Mouse (Mus musculus): ENCODE data around the gene Ifna5.

The Ifna5 gene

DNA sequence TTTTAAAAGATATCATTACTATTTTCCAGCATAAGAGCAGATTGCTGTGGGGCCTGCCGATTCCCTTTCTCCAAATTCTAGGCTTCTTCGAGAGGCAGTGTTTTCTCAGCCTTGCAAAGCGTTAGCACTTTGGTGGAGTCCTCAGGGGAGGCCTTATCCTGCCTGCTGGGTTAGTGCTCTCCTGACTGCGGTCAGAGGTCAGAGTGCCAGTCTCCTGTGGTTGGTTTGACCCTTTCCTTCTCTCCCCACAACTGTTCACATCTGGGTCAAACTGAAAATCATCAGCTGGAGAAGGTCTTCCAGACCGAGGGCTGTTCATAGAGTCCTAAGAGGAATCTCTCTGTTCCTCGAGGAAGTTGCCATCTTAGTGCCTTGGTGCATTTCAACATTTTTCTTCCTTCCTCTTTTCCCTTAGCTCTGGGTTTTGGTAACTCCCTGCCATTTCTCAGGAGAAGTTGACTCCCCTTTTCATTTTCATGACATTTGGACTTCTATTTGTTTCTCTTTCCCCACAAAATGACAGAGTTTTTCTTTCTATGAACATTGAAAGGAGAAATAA is 29.8 kb downstream of the Ifna5 start:
- no peak for DNase-seq

DNA sequence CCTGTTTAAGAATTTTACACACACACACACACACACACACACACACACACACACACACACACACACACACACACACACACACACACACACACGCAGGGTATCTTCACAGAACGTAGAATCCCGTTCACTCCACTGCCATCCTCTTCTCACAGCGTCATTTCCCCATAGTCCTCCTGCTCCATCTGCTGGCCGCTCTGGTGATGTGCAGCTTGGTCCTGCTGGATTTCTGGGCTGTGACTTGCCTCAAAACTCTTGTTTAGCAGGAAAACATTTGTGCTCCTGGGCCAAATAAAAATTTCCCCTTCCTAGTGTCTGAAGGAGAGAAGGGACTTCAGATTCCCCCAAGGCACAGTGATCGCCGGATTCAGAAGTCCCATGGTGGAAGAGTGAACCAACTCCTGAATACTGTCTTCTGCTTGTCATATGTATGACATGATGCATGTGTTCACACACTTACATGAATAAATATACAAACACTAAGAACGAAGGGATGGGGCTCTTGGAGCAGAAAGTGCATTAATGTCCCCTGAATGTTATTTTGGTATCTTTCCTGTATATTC is 32.1 kb downstream of the Ifna5 start:
- DNase-seq: peak; percentile 83

DNA sequence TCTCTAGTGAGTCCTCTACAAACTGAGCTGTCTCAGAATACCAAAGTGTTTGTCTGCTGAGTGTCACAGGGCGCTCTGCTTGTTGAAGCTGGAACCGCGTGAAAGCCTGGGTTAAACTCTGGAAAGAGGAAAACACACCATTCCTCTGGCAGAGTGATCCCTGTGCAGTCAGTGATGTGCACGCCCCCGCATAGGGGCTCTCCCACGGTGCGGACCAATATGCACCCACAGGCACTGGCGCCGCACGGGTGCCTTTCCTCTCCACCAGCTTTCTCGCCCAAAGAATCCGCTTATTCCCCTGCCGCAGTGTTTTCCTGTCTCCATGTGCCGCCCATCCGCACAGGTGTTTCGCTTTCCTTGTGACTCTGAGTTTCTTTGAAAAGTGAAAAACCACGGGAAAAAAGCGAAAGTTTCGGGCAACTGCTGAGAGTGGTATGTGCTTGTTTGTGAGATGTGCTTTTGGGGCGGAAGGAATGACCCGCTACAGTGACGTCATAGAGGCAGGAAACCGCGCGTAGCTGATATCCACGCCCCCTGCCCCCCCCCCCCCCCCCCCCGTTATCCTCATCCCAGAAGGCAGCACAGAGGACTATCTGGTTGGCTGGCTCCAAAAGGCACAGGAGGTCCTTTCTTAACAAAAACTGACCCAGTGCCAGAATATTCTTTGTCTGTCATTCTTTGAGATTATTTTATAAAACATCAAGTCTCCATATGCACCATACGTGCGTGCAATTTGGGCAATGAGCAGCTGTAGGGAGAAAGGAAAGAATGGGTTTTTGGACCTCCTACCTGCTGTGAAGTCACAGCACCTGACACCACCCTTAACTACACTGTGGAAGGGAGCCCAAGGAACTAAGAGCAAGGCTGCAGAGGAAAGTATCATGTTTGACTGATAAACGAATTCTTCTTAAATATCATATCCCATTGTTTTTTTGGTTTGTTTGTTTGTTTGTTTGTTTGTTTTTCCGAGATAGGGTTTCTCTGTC is 32.9 kb downstream of the Ifna5 start:
- peak; percentile 71 for DNase-seq

DNA sequence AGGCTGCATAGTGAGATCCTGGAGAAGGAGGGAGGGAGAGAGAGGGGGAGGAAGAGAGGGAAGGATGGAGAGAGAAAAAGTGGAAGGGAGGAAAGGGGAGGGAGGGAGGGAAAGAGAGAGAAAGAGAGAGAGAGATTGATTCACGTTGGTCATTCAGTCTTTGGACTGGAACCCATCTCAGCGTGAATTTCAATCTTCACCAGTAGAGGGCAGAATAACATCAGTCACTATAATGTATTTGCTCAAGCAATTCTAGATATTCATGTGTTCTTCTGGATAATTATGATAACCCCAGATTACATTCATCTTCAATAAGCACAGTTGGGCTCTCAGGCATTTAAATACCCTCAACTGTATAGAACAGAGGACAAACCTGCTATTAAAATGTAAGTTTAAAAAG is 37.4 kb downstream of the Ifna5 start:
- DNase-seq: peak; percentile 72

DNA sequence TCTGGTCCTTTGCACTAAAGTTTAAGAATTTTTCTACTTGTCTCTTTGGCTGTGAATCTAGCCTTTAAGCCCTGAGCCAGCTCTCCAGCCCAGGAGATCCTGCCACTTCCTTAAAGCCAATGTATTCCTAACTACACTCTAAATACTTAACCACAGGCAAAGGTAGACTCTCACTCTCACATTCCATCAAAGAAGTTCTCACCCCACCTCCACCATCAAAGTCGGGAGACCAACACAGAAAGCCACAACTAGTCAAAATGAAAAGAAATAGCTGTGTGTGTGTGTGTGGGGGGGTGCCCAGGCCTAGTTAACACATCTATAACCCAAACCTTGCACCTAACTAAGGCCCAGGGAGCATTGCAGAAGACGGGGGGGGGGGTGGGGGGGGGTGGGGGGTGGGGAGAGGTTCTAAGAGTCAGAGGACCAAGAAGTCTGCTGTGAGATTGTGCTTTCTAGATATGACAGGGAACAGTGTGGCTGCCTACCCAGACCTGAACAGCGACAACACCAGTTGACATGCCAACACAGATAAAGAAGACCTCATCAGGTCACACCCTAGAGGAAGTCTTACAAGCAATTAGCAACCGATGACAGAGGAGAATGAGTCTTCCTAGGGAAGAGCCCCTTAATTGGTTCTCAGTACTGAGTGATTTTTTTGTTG is 40.2 kb downstream of the Ifna5 start:
- DNase-seq: no peak

DNA sequence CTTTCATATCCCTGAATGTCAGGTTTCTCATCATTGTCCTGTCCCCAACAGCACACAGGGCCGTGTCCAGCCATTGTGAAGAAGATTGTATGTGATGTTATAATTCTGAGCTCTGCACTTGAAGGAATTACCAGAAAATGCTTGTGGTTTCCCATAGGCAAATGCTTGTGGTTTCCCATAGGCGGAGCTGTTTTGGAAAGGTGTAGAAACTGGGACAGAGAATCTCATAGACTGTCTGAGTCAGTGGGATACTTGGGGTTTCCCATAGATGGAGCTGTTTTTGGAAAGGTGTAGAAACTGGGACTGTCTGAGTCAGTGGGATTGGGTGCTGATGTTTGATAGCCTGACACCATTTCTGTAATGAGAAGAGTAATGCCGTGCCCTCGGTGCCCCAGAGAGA is 41.2 kb downstream of the Ifna5 start:
- DNase-seq: no peak

DNA sequence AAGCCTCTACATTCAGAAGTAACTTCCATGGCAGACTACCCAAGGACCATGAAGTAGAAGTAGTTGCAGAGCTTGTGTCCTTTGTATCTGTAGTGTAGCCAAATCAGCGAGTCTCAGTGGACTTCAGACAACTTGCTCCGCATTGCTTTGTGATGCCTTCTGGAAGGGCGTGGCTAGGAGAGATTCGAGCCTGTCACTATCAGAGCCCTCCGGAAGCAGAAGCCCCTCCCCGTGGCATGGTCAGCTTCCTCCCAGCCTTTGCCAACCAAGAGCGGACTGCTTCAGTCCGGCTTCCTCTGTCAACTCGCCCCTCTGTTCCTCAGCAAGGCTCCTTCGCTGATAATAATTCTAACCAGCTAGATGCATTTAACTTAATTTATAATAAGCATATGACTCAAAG is 42.9 kb downstream of the Ifna5 start:
- peak; percentile 18 for DNase-seq

DNA sequence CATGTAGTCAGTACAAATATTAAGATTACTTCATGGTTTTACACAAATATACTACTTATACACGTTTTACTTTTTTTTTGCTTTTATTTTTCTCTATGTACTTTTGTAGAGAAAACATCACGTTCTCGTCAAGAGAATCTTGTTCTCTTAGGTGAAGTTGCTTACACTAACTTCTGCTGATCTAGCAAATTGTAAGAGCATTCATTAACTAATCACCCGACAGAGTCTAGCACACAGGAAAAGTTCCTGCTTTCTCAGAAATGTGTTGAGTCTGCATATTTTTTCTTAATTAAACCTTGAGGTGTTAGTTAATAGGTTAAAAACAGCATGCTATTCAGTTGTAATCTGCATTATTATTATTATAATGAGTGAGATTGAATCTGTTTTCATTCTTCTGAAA is 43.4 kb downstream of the Ifna5 start:
- no peak for DNase-seq

DNA sequence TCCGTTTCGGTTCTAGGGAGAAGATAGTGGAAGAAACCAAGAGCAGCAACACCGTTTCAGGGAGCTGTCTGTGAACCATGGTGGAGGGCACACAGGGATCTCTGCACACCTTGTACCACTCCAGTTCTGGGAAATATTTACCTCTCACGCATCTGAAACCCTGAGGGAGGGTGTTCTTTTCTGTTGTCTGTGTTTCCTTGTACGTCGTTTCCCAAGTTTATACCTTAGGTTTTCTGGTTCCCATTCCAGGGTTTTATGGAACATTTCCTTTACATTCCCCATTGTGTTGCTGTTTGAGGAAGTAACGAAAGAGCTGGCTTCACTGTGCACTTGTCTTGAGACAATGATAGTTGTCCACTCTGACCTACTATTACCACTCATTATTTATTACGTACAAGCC is 44.8 kb downstream of the Ifna5 start, which contains the start of gene Ifne:
Ifne (minus strand) TSS at position 101 of the 400 bp plus-strand sequence.
- no peak for DNase-seq

All from embryo, embryonic 11 days (tissue).